Mouse (Mus musculus): Measurements from ENCODE around the gene Hhex.

Gene Hhex

GRCm38 (mm10) chr19:37434263-37434951 is at the start of gene Hhex:
TSS of gene Hhex (plus strand) at chr19:37434810.
- peak; percentile 66 for DNase-seq

DNA sequence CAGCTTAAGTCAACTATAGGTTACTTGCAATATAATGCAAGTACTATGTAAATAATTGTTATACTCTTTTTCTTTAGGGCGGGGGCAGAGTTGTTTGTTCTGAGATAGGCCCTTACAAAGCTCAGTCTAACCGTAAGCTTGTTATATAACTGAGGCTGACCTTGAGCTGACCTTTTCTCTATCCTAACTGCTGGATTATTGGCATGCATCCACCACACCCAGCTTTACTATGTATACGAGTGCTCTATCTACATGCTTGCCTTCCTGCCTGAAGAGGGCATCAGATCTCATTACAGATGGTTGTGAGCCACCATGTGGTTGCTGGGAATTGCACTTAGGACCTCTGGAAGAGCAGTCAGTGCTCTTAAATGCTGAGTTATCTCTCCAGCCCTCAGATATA is 48.5 kb upstream of the Hhex start:
- no peak for DNase-seq

DNA sequence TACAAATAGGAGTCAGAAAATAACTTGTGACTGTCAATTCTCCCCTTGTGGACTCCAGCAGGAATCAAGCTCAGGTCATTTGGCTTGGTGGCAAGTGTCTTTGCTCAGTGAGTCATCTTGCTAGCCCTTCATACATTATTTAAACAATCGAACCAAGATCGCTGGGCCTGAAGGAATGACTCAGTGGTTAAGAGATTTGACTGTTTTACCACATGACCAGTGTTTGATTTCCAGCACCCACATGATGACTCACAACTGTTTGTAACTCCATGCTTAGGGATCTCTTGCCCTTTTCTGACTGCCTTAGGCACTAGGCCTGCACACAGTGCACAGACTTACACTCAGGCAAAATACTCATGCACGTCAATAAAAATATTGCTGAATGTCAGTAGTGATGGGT is 42.7 kb upstream of the Hhex start:
- DNase-seq = no peak

DNA sequence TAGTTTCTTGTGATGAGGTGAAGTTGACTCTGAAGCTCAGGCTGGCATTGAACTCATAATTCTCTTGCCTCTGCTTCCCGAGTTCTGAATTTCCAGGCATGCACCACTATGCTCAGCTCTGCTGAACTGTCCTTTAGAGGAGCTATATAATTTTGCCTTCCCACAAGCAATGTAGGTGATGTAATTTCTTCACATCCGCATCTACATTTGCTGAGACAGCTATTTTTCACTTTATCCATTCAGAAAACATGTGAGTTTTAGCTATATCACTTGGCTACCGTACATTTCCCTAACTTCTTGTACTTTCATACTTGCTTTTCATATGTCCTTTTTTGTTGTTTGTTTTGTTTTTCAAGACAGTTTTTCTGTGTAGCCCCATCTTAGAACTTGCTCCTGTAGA is 38.3 kb upstream of the Hhex start:
- no peak for DNase-seq

GRCm38 (mm10) chr19:37400936-37401335 is 33.7 kb upstream of the Hhex start:
- no peak for DNase-seq

DNA sequence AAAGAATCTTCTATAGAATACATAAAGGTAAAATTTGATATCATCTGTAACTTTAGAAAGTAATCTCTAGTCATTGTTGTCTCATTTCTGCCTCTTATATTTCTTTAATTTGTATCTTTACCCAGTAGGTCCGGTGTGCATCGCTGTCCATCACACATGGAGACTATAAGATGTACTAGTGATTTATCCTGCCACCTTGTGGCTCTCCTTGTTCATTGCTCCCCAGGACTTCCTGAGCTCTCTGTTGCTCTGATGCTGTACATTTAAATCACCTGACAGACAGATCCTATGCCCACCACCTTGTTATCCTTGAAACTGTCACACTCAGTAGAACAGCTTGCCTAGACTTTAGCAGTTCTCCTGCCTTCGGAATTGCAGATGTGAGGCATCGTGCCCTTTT is 16.3 kb upstream of the Hhex start:
- DNase-seq = peak; percentile 18

GRCm38 (mm10) chr19:37419613-37420012 is 15.0 kb upstream of the Hhex start:
- DNase-seq = peak; percentile 36

- no peak for DNase-seq
These were observed 6.0 kb upstream of the Hhex start for GRCm38 (mm10) chr19:37428589-37428988.

DNA sequence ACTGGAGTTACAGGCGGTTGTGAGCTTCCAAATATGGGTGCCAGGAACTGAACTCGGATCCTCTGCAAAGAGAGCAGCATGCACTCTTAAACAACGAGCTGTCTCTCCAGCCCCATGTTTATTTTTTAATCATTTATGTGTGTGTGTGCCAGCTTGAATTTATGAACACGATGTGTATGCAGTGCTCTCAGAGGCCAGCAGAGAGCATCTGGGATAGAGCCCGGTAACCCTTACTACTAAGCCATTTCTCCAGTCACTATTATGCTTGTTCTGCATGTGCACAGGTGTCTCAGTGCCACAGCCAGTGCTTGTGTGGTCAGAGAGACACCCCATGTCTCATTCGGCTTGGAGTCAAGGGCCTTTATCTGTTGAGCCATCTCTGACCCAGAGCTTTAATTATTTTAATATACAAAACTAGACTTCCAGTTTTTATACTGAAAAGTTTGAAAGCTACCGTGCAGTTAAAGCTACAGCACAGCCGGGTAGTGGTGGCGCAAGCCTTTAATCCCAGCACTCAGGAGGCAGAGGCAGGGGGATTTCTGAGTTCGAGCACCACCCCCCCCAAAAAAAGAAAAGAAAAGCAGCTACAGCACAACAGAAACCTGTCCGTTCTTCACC is 3.4 kb upstream of the Hhex start:
- no peak for DNase-seq

GRCm38 (mm10) chr19:37432868-37433570 is 1.6 kb upstream of the Hhex start:
- no peak for DNase-seq

GRCm38 (mm10) chr19:37433895-37434262 is 731 bp upstream of the Hhex start:
- peak; percentile 14 for DNase-seq

DNA sequence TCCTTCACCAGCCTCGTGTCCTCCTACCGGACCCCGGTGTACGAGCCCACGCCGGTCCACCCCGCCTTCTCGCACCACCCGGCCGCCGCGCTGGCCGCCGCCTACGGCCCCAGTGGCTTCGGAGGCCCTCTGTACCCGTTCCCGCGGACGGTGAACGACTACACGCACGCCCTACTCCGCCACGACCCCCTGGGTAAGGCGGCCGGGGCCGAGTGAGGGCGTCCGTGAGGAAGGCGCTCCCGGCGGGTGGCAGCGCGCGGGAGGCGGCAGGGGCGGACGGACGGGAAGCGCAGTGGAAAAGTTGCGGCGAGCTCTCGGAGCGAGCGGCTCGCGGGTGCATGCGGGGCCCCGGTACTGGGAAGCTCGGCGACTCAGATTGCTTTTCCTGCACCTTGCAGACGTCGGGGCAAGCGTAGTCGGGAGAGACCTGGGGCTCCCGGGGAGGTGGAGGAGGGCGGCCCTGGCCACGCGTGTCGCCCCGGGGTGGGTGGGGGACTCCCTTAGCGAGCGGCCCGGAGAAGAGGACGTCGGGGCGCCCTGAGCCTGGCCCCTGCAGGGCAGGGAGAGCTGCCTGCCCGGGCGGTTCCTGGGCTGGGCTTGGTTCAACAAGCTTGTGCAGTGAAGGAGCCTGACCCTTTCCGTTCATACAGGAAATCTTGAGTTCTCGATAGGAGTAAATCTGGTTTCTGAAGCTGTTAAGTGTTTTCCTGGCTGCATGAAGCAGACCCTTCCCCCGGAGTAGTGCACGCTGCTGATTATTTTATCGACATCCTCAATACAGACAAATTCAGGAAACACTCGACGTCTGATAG is 637 bp downstream of the Hhex start:
- peak; percentile 19 for DNase-seq

DNA sequence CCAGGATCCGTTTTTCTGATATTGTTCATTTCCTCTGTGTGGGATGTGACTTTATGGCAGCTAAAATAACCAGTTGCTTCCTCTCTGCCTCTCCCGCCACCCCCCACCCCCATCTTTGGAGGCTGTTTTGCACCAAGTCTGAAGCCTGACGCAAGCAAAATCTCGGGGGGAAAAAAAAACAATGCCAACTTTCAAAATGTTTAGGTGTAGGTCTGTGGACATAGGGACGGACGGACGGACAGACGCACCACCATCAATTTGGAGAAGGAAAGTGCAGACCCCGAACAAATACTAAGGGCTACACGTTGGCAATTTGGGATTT is 1.2 kb downstream of the Hhex start:
- DNase-seq = peak; percentile 8

- peak; percentile 73 for DNase-seq
These were observed 2.1 kb downstream of the Hhex start for GRCm38 (mm10) chr19:37436514-37437288.

GRCm38 (mm10) chr19:37437289-37437606 is 2.6 kb downstream of the Hhex start:
- DNase-seq = no peak

- no peak for DNase-seq
These were observed 5.6 kb downstream of the Hhex start for GRCm38 (mm10) chr19:37440181-37440580.

- no peak for DNase-seq
These were observed 6.3 kb downstream of the Hhex start for GRCm38 (mm10) chr19:37440708-37441475.

DNA sequence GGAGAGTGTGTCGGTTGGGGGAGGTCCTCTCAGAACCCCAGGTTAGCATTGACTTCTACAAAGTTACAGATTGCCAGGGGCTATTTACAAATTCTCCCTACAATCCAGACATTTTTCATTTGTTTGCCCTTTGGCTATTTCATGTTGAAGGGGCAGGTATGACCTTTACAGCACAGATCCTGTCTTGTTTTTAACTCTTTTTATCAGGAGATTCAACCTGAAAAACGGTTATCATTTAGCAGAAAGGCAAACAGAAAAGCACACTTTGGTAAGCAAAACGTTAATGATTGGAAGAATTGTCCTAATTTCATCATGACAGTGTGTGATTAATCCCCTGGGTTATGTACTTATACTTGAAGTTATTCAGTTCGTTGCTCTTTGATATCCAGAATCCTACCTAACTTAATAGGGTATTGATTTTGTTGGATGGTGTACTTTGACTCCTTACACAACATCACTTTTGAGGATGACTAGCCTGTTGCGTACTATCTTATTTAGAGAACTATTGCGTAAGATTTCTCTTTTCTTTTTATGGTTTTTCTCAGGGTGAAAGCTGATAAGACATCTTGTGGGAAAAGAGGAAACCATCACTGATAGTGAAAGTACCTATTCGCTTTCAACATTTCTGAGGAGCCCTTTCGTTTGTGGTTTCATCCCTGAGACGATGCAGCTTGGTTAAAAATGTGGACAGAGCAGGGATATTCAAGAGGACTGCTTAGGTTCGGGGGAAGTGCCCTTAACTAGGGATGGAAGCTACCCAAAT is 8.1 kb downstream of the Hhex start:
- no peak for DNase-seq

DNA sequence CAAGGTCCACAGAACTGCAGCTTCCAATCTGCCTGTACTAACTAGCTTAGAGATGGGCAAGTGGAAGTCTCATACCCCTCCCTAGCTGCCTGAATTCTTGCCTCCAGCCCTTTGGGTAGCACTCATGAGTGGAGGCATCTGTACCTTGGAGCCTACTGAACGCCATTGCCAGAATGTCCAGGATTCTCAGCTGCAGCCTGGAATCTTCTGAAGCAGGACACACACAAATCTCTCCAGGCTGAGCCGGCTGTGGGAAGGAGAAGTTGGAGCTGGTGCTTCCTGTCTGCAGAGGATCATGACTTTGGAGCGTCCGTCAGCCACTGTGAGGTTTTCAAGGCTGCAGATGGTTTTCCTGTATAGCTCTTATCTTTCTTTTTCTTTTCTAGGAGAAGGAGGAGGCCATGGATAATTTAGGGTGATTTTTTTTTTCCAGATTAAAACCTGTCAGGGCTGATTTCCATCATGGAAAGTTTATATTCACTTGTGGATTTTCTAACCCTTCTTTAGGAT is 9.1 kb downstream of the Hhex start:
- DNase-seq = no peak

DNA sequence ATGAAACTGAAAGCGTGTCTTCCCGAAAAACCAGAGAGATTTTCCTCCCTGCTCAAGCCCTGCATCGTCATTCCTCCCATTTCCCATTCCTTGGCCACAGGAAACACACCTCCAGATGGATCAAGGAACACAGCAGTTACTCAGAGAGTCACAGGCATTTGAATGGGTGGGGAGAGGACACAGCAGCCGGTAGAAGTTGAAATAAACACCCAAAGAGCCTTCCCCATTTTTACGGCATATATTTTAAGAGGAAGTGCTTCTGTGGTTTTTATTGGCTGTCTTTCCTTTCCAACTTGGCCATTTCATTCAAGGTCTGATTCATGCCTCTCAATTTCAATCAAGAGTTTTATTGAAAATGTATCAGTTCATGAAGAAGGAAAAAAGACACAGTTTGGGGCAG is 13.6 kb downstream of the Hhex start:
- no peak for DNase-seq

GRCm38 (mm10) chr19:37449246-37449645 is 14.6 kb downstream of the Hhex start:
- no peak for DNase-seq
